Mouse (Mus musculus) ovary, postnatal 10 days (tissue): ENCODE measurements at regions not wholly inside any gene's neighbourhood (a gene's known extent, or its start where the extent isn't known, plus 50 kb on each side); places are given as distances from the start of the nearest gene placed in this dataset.

ENCODE experiments used
- DNase-seq: peaks from one replicate; pipeline ENCODE4 v3.0.0; 2022; ENCODE audit warnings: low spot score

- no peak for DNase-seq
Measured at GRCm38 (mm10) chr10:68842023-68842735, 118.7 kb downstream of the Tmem26 start.

- DNase-seq = no peak
Measured at GRCm38 (mm10) chr10:68844066-68844465, 120.6 kb downstream of the Tmem26 start.

GRCm38 (mm10) chr10:68844596-68844995 is 121.2 kb downstream of the Tmem26 start:
- DNase-seq = no peak

GRCm38 (mm10) chr10:68851153-68851552 is 127.7 kb downstream of the Tmem26 start:
- no peak for DNase-seq

- DNase-seq = no peak
Measured at GRCm38 (mm10) chr10:68855934-68856891, 132.8 kb downstream of the Tmem26 start.

GRCm38 (mm10) chr10:68864606-68865378 is 141.3 kb downstream of the Tmem26 start:
- no peak for DNase-seq

- DNase-seq = no peak
Measured at GRCm38 (mm10) chr10:68865776-68866175, 142.3 kb downstream of the Tmem26 start.

- no peak for DNase-seq
Measured at GRCm38 (mm10) chr10:68867361-68867760, 143.9 kb downstream of the Tmem26 start.

- no peak for DNase-seq
Measured at GRCm38 (mm10) chr10:68872102-68872501, 148.7 kb downstream of the Tmem26 start.

GRCm38 (mm10) chr10:68875641-68876040 is 152.2 kb downstream of the Tmem26 start:
- DNase-seq = no peak

- DNase-seq = no peak
Measured at GRCm38 (mm10) chr10:68893100-68893841, 169.8 kb downstream of the Tmem26 start.

- no peak for DNase-seq
Measured at GRCm38 (mm10) chr10:68894121-68894520, 170.7 kb downstream of the Tmem26 start.

- DNase-seq = no peak
Measured at GRCm38 (mm10) chr10:68897524-68897923, 174.1 kb downstream of the Tmem26 start.

- no peak for DNase-seq
Measured at GRCm38 (mm10) chr10:68901168-68901567, 177.7 kb downstream of the Tmem26 start.

GRCm38 (mm10) chr10:68902670-68903069 is 179.2 kb downstream of the Tmem26 start:
- DNase-seq = no peak

GRCm38 (mm10) chr10:68904337-68904736 is 180.9 kb downstream of the Tmem26 start:
- no peak for DNase-seq

- peak; percentile 24 for DNase-seq
Measured at GRCm38 (mm10) chr10:68908236-68908635, 184.8 kb downstream of the Tmem26 start.

GRCm38 (mm10) chr10:68909018-68909417 is 185.6 kb downstream of the Tmem26 start:
- DNase-seq = no peak

- DNase-seq = no peak
Measured at GRCm38 (mm10) chr10:68916147-68916546, 192.7 kb downstream of the Tmem26 start.

GRCm38 (mm10) chr10:68935843-68936242 is 212.4 kb downstream of the Tmem26 start:
- no peak for DNase-seq

GRCm38 (mm10) chr10:68943239-68943638 is 208.0 kb upstream of the Rhobtb1 start:
- no peak for DNase-seq

GRCm38 (mm10) chr10:68956539-68956938 is 194.7 kb upstream of the Rhobtb1 start:
- DNase-seq = no peak
